Comparison of ENCODE assay signal across 25 mouse cellular contexts in genomic region chr1:92736411-92736810, GRCm38 (mm10).
DNase-seq lines count a peak whose midpoint lies in the region; ATAC-seq lines count a peak whose summit lies in the region.
"Had no signal": no experiment of that assay in that cellular context is flagged by ENCODE, and none has a peak within 500 bp of the region (broad histone marks: within the 10 kb centered on the region; RNA-seq: fewer than 3 reads in every experiment).

No protein-coding gene starts in this region.

- H3K4me3 ChIP-seq in midbrain, embryonic 10.5 days = no peak overlapping the region
- H3K4me3 ChIP-seq in midbrain, embryonic 11.5 days (ENCODE audit: low read depth, low read length) = no peak overlapping the region
- no peak overlapping the region for H3K4me3 ChIP-seq in forebrain, embryonic 13.5 days
- H3K4me3 ChIP-seq: heart, embryonic 15.5 days; hindbrain, embryonic 15.5 days; kidney, embryonic 15.5 days; limb, embryonic 12.5 days; midbrain, embryonic 13.5 days; neural tube, embryonic 13.5 days had no signal

- H3K9ac ChIP-seq in midbrain, embryonic 11.5 days (ENCODE audit: low read length) = no peak overlapping the region
- H3K9ac ChIP-seq in forebrain, embryonic 13.5 days = no peak overlapping the region
- H3K9ac ChIP-seq: heart, embryonic 15.5 days; hindbrain, embryonic 15.5 days; kidney, embryonic 15.5 days; limb, embryonic 12.5 days; midbrain, embryonic 13.5 days; neural tube, embryonic 13.5 days had no signal

- peaks cover 18% of the 10 kb centered on the region for H3K4me1 ChIP-seq in midbrain, embryonic 10.5 days
- peaks cover 6% of the 10 kb centered on the region for H3K4me1 ChIP-seq in midbrain, embryonic 11.5 days (ENCODE audit: control insufficient read depth, insufficient read depth, low read length)
- peaks cover 74% of the 10 kb centered on the region for H3K4me1 ChIP-seq in forebrain, embryonic 13.5 days
- H3K4me1 ChIP-seq: limb, embryonic 12.5 days had no signal

- no peak for ATAC-seq in midbrain, embryonic 11.5 days (ENCODE audit: low FRiP score)
- ATAC-seq in forebrain, embryonic 13.5 days = no peak
- ATAC-seq: CD4-positive, CD25-positive, alpha-beta regulatory T cell, adult 4 months had no signal

- 58% methylated on average over 7 of the region's 7 CpGs for WGBS in midbrain, embryonic 10.5 days
- WGBS in midbrain, embryonic 11.5 days = 55% methylated on average over 7 of the region's 7 CpGs
- WGBS in forebrain, embryonic 13.5 days = 21% methylated on average over 7 of the region's 7 CpGs

- H3K4me2 ChIP-seq in midbrain, embryonic 11.5 days = no peak overlapping the region
- H3K4me2 ChIP-seq in forebrain, embryonic 13.5 days = no peak overlapping the region
- H3K4me2 ChIP-seq: heart, embryonic 15.5 days; hindbrain, embryonic 15.5 days; kidney, embryonic 15.5 days; limb, embryonic 12.5 days; liver, embryonic 11.5 days; midbrain, embryonic 13.5 days; neural tube, embryonic 13.5 days had no signal

- DNase-seq in gastrocnemius, postnatal 25 days = peak; percentile 35
- DNase-seq in gastrocnemius, postnatal 10 days = no peak
- no peak for DNase-seq in midbrain, embryonic 10.5 days (ENCODE audit: low spot score)
- DNase-seq in midbrain, embryonic 11.5 days (ENCODE audit: low spot score, missing footprints) = no peak
- no peak for DNase-seq in kidney, postnatal 4 days
- DNase-seq in liver = no peak
- DNase-seq: adrenal gland, adult 8-10 months; cerebellum, adult 8-10 months; cerebellum, postnatal 25 days; kidney, adult 18-20 months; layer of hippocampus, postnatal 36 days; lung, postnatal 36 days; right cerebral cortex, postnatal 4 days; thymus, adult 18-20 months; thymus, postnatal 25 days had no signal

- no peaks in the 10 kb centered on the region for H3K9me3 ChIP-seq in midbrain, embryonic 10.5 days (replicated peaks)
- no peaks in the 10 kb centered on the region for H3K9me3 ChIP-seq in midbrain, embryonic 11.5 days (ENCODE audit: control insufficient read depth, low read length)
- H3K9me3 ChIP-seq in forebrain, embryonic 13.5 days (replicated peaks) = no peaks in the 10 kb centered on the region
- H3K9me3 ChIP-seq: heart, embryonic 15.5 days; hindbrain, embryonic 15.5 days; kidney, embryonic 15.5 days; limb, embryonic 12.5 days; midbrain, embryonic 13.5 days; neural tube, embryonic 13.5 days had no signal

- H3K27ac ChIP-seq in midbrain, embryonic 10.5 days (replicated peaks) = peak overlapping the region; percentile 14; the same call in 1 of the 2 replicates
- H3K27ac ChIP-seq in midbrain, embryonic 11.5 days (ENCODE audit: low read depth, low read length) = no peak overlapping the region
- peak overlapping the region; percentile 94 for H3K27ac ChIP-seq in forebrain, embryonic 13.5 days
- H3K27ac ChIP-seq: heart, embryonic 15.5 days; hindbrain, embryonic 15.5 days; kidney, embryonic 15.5 days; limb, embryonic 12.5 days; neural tube, embryonic 13.5 days; stomach, postnatal 0 days had no signal

- H3K36me3 ChIP-seq in midbrain, embryonic 10.5 days = no peaks in the 10 kb centered on the region
- no peaks in the 10 kb centered on the region for H3K36me3 ChIP-seq in midbrain, embryonic 11.5 days (ENCODE audit: control insufficient read depth, insufficient read depth, low read length)
- H3K36me3 ChIP-seq in forebrain, embryonic 13.5 days (ENCODE audit: poor library complexity, severe bottlenecking) = no peaks in the 10 kb centered on the region
- H3K36me3 ChIP-seq: heart, embryonic 15.5 days; hindbrain, embryonic 15.5 days; kidney, embryonic 15.5 days; limb, embryonic 12.5 days; midbrain, embryonic 13.5 days; neural tube, embryonic 13.5 days had no signal

- H3K27me3 ChIP-seq in midbrain, embryonic 10.5 days (ENCODE audit: low read depth, poor library complexity, severe bottlenecking) = peaks cover 11% of the 10 kb centered on the region; the same call in 1 of the 2 replicates
- no peaks in the 10 kb centered on the region for H3K27me3 ChIP-seq in midbrain, embryonic 11.5 days (ENCODE audit: control insufficient read depth, insufficient read depth, low read length)
- H3K27me3 ChIP-seq in forebrain, embryonic 13.5 days = no peaks in the 10 kb centered on the region
- H3K27me3 ChIP-seq: hindbrain, embryonic 15.5 days; midbrain, embryonic 13.5 days; neural tube, embryonic 13.5 days had no signal
